Mouse (Mus musculus) C2C12 (cell line): ENCODE results near the gene Ccl5.

ENCODE experiments used
- CEBPB ChIP-seq: IDR thresholded peaks from one replicate; pipeline ENCODE4 v1.6.1; 2011; ENCODE audit warnings: low read depth, mild to moderate bottlenecking, control low read depth, moderate library complexity
- CTCF ChIP-seq: IDR thresholded peaks from one replicate; pipeline ENCODE4 v1.5.1; 2011; ENCODE audit not compliant: control insufficient read depth, insufficient read depth, insufficient read length
- MAX ChIP-seq: IDR thresholded peaks from one replicate; pipeline ENCODE4 v1.6.1; 2011; ENCODE audit warnings: mild to moderate bottlenecking, control low read depth
- MYOD1 ChIP-seq: IDR thresholded peaks from one replicate; pipeline ENCODE4 v1.6.1; 2011; ENCODE audit warnings: low read depth; ENCODE audit not compliant: control insufficient read depth, insufficient read length
- MYOG ChIP-seq: IDR thresholded peaks from one replicate; pipeline ENCODE4 v1.6.1; 2011; ENCODE audit not compliant: control insufficient read depth, insufficient read length; ENCODE audit errors: extremely low read depth
- USF1 ChIP-seq: IDR thresholded peaks from one replicate; pipeline ENCODE4 v1.6.1; 2011; ENCODE audit warnings: low read depth, mild to moderate bottlenecking, control low read depth, moderate library complexity

DNA sequence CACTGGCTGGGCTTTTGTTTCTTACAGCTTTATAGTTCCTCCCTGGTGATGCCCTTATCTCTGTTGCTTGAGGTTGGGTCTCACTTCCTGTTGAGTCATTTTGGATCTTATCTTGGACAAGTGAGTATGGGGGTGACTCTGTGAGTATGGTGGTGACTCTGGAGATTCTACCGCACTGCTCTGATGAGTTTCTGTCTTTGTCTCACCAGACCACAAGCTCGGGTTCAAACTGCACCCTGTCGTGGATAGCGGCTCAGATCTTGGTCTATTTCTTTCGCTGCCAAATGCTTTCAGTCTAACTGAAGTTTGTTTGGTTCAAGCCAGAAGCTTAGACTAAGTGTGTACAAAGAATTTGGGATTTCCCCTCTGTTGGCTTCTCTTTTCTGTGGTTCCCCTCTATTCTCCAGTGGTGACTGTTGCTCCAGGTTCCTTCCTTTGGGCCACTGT is 19.9 kb upstream of the Ccl5 start:
- TF ChIP-seq CTCF (no peak), MAX (no peak), MYOG (no peak), CEBPB (no peak), USF1 (no peak), MYOD1 (no peak)
